Mouse (Mus musculus) heart, embryonic 10.5 days (tissue): ENCODE measurements around the gene Alg9. TPM values are rescaled to one million over a fixed set of nuclear protein-coding genes. Genes with fewer than 3 reads are reported as not detected.
A peak's percentile ranks its signal among the peaks of the same experiment; 100 is the strongest.
"Not testable (repeated sequence)": the region's sequence is repeated elsewhere in the genome, so short reads cannot be mapped to it uniquely, and the experiment has no call there.

ENCODE experiments used
- DNase-seq: peaks from one replicate; pipeline ENCODE4 v3.0.0-alpha.2; 2017; ENCODE audit warnings: low spot score
- H3K27ac ChIP-seq: fragments of 300-500 bp; sonication (generic); 2 replicates; pipeline ENCODE4 v1.5.1; 2016; ENCODE audit warnings: mild to moderate bottlenecking
- H3K27me3 ChIP-seq: fragments of 300-500 bp; sonication (generic); 2 replicates; pipeline ENCODE4 v1.6.1; 2016; ENCODE audit warnings: mild to moderate bottlenecking; ENCODE audit not compliant: poor library complexity, insufficient read depth, severe bottlenecking
- H3K36me3 ChIP-seq: fragments of 300-500 bp; sonication (generic); 2 replicates; pipeline ENCODE4 v1.6.1; 2016; ENCODE audit warnings: mild to moderate bottlenecking, moderate library complexity
- H3K4me1 ChIP-seq: fragments of 300-500 bp; sonication (generic); 2 replicates; pipeline ENCODE4 v1.6.1; 2016; ENCODE audit warnings: mild to moderate bottlenecking
- H3K4me3 ChIP-seq: fragments of 300-500 bp; sonication (generic); 2 replicates; pipeline ENCODE4 v1.5.1; 2016; ENCODE audit warnings: mild to moderate bottlenecking, moderate library complexity
- H3K9me3 ChIP-seq: fragments of 300-500 bp; sonication (generic); 2 replicates; pipeline ENCODE4 v1.6.1; 2016; ENCODE audit warnings: mild to moderate bottlenecking, moderate library complexity
- WGBS: fragments of 180-500 bp; shearing (Covaris S2); methylation state at CpG from one replicate; pipeline ENCODE4 v1.1.7; 2016; 5-methylcytosine and 5-hydroxymethylcytosine counted together
- polyA plus RNA-seq: library from polyadenylated mRNA; unstranded; fragments of >200 nt; fragmentation: Nextera tagmentation; extraction: Ambion mirVana; gene quantifications from 2 replicates; pipeline ENCODE4 v1.2.1, GENCODE M21; 2016

The Alg9 gene
- polyA plus RNA-seq, 1 experiment from 2014 or later, result 47.2 TPM

GRCm38 (mm10) chr9:50832582-50832981 is 57.8 kb downstream of the Alg9 start:
- not testable (repeated sequence) for H3K27me3 ChIP-seq, H3K27ac ChIP-seq, H3K4me1 ChIP-seq, DNase-seq, H3K4me3 ChIP-seq, H3K9me3 ChIP-seq
- H3K36me3 ChIP-seq, result peaks cover 21% of the 10 kb centered on the region
- WGBS, result 69% methylated on average over 2 of the region's 2 CpGs

- DNase-seq, result no peak
- 75% methylated on average over 8 of the region's 8 CpGs for WGBS
Measured at GRCm38 (mm10) chr9:50833786-50834185, 59.0 kb downstream of the Alg9 start.

GRCm38 (mm10) chr9:50835068-50835705 is 60.4 kb downstream of the Alg9 start:
- H3K27me3 ChIP-seq, result no peaks in the 10 kb centered on the region
- 87% methylated on average over 10 of the region's 10 CpGs for WGBS
- 0 out of 2 replicates have a peak, but pooled peaks cover 3% of the 10 kb centered on the region for H3K4me1 ChIP-seq
- H3K36me3 ChIP-seq, result peaks cover 21% of the 10 kb centered on the region; the same call in 1 of the 2 replicates
- no peaks in the 10 kb centered on the region for H3K9me3 ChIP-seq
- DNase-seq, result no peak
- no peak overlapping the region for H3K27ac ChIP-seq
- no peak overlapping the region for H3K4me3 ChIP-seq

More at GRCm38 (mm10) chr9:50833786-50834185, 59.0 kb downstream of the Alg9 start:
- H3K4me1 ChIP-seq, result 0 out of 2 replicates have a peak, but pooled peaks cover 3% of the 10 kb centered on the region
- H3K4me3 ChIP-seq, result no peak overlapping the region
- peaks cover 19% of the 10 kb centered on the region for H3K36me3 ChIP-seq
- H3K27me3 ChIP-seq, result no peaks in the 10 kb centered on the region
- H3K9me3 ChIP-seq, result no peaks in the 10 kb centered on the region
- H3K27ac ChIP-seq, result no peak overlapping the region

- no peak overlapping the region for H3K27ac ChIP-seq
- 84% methylated on average over 4 of the region's 4 CpGs for WGBS
Measured at GRCm38 (mm10) chr9:50836097-50836496, 61.3 kb downstream of the Alg9 start.

GRCm38 (mm10) chr9:50841079-50841789 is 66.4 kb downstream of the Alg9 start:
- H3K9me3 ChIP-seq, result no peaks in the 10 kb centered on the region
- DNase-seq, result no peak
- H3K36me3 ChIP-seq, result peaks cover 34% of the 10 kb centered on the region
- H3K4me3 ChIP-seq, result no peak overlapping the region
- no peaks in the 10 kb centered on the region for H3K27me3 ChIP-seq
- no peak overlapping the region for H3K27ac ChIP-seq
- WGBS, result 79% methylated on average over 13 of the region's 13 CpGs
- H3K4me1 ChIP-seq, result no peaks in the 10 kb centered on the region

More at GRCm38 (mm10) chr9:50836097-50836496, 61.3 kb downstream of the Alg9 start:
- Histone ChIP-seq H3K4me3 (no peak overlapping the region), H3K36me3 (peaks cover 21% of the 10 kb centered on the region; the same call in 1 of the 2 replicates), H3K9me3 (no peaks in the 10 kb centered on the region), H3K27me3 (no peaks in the 10 kb centered on the region), H3K4me1 (0 out of 2 replicates have a peak, but pooled peaks cover 3% of the 10 kb centered on the region)
- no peak for DNase-seq

GRCm38 (mm10) chr9:50845081-50845480 is 70.3 kb downstream of the Alg9 start, which contains the start of gene Ppp2r1b:
Gene Ppp2r1b, plus strand, starts transcription at chr9:50845301.
- Histone ChIP-seq H3K27ac (no peak within 1 kb of the TSS), H3K9me3 (no peaks in the 10 kb centered on the region), H3K4me3 (no peak within 1 kb of the TSS), H3K27me3 (no peaks in the 10 kb centered on the region), H3K4me1 (peaks cover 6% of the 10 kb centered on the region), H3K36me3 (peaks cover 20% of the 10 kb centered on the region)
- 87% methylated on average over 3 of the region's 3 CpGs for WGBS
- no peak for DNase-seq

- Histone ChIP-seq H3K36me3 (peaks cover 20% of the 10 kb centered on the region), H3K27me3 (no peaks in the 10 kb centered on the region), H3K4me1 (peaks cover 11% of the 10 kb centered on the region), H3K9me3 (no peaks in the 10 kb centered on the region), H3K27ac (no peak overlapping the region), H3K4me3 (no peak overlapping the region)
- DNase-seq, result no peak
- 74% methylated on average over 9 of the region's 9 CpGs for WGBS
Measured at GRCm38 (mm10) chr9:50845547-50845946, 70.7 kb downstream of the Alg9 start.

GRCm38 (mm10) chr9:50847133-50847532 is 72.3 kb downstream of the Alg9 start:
- Histone ChIP-seq H3K4me1 (peaks cover 16% of the 10 kb centered on the region), H3K9me3 (no peaks in the 10 kb centered on the region), H3K36me3 (peaks cover 20% of the 10 kb centered on the region), H3K4me3 (no peak overlapping the region), H3K27ac (no peak overlapping the region), H3K27me3 (no peaks in the 10 kb centered on the region)
- no peak for DNase-seq
- 84% methylated on average over 6 of the region's 6 CpGs for WGBS

GRCm38 (mm10) chr9:50847606-50848368 is 73.0 kb downstream of the Alg9 start:
- H3K36me3 ChIP-seq, result peaks cover 17% of the 10 kb centered on the region
- 67% methylated on average over 12 of the region's 12 CpGs for WGBS

GRCm38 (mm10) chr9:50848821-50849220 is 74.0 kb downstream of the Alg9 start:
- no peak for DNase-seq
- Histone ChIP-seq H3K36me3 (peaks cover 9% of the 10 kb centered on the region), H3K27ac (no peak overlapping the region), H3K4me3 (no peak overlapping the region), H3K9me3 (no peaks in the 10 kb centered on the region), H3K27me3 (no peaks in the 10 kb centered on the region), H3K4me1 (peaks cover 24% of the 10 kb centered on the region)
- 66% methylated on average over 5 of the region's 5 CpGs for WGBS

More at GRCm38 (mm10) chr9:50847606-50848368, 73.0 kb downstream of the Alg9 start:
- no peak for DNase-seq
- H3K4me3 ChIP-seq, result no peak overlapping the region
- no peaks in the 10 kb centered on the region for H3K27me3 ChIP-seq
- no peaks in the 10 kb centered on the region for H3K9me3 ChIP-seq
- no peak overlapping the region for H3K27ac ChIP-seq
- H3K4me1 ChIP-seq, result peaks cover 20% of the 10 kb centered on the region

- DNase-seq, result peak; percentile 93
- no peak overlapping the region for H3K4me3 ChIP-seq
- no peaks in the 10 kb centered on the region for H3K27me3 ChIP-seq
- H3K4me1 ChIP-seq, result peaks cover 28% of the 10 kb centered on the region
- no peaks in the 10 kb centered on the region for H3K9me3 ChIP-seq
- WGBS, result 25% methylated on average over 8 of the region's 8 CpGs
- H3K36me3 ChIP-seq, result peaks cover 4% of the 10 kb centered on the region; the same call in 1 of the 2 replicates
- H3K27ac ChIP-seq, result no peak overlapping the region
Measured at GRCm38 (mm10) chr9:50849249-50849648, 74.4 kb downstream of the Alg9 start.

GRCm38 (mm10) chr9:50849755-50850154 is 74.9 kb downstream of the Alg9 start:
- WGBS, result 64% methylated on average over 9 of the region's 9 CpGs
- DNase-seq, result no peak
- H3K27ac ChIP-seq, result no peak overlapping the region

More at GRCm38 (mm10) chr9:50849755-50850154, 74.9 kb downstream of the Alg9 start:
- Histone ChIP-seq H3K27me3 (no peaks in the 10 kb centered on the region), H3K4me1 (peaks cover 32% of the 10 kb centered on the region), H3K36me3 (no peaks in the 10 kb centered on the region), H3K9me3 (no peaks in the 10 kb centered on the region), H3K4me3 (no peak overlapping the region)
